Mouse (Mus musculus) hindbrain, embryonic 11.5 days (tissue): ENCODE data around the gene Cpn1. TPM values are rescaled to one million over a fixed set of nuclear protein-coding genes. Genes with fewer than 3 reads are reported as not detected.

ENCODE experiments used
- ATAC-seq: fragments of 200-750 bp; cut with Nextera tagmentation; 2 replicates; pipeline ENCODE4 v1.8.0; 2017; ENCODE audit warnings: mild to moderate bottlenecking, moderate TSS enrichment, moderate library complexity; ENCODE audit not compliant: low FRiP score
- DNase-seq: peaks from one replicate; pipeline ENCODE4 v3.0.0-alpha.2; 2015; ENCODE audit warnings: low spot score
- H3K27ac ChIP-seq: fragments of 300-500 bp; sonication (generic); 2 replicates; pipeline ENCODE4 v1.5.1; 2014; ENCODE audit warnings: mild to moderate bottlenecking, low read depth, low read length
- H3K27me3 ChIP-seq: fragments of 300-500 bp; sonication (generic); 2 replicates; pipeline ENCODE4 v1.6.1; 2014; ENCODE audit warnings: mild to moderate bottlenecking, low read length, moderate library complexity, mixed read lengths; ENCODE audit not compliant: control insufficient read depth, insufficient read depth
- H3K36me3 ChIP-seq: fragments of 300-500 bp; sonication (generic); 2 replicates; pipeline ENCODE4 v1.6.1; 2014; ENCODE audit warnings: mild to moderate bottlenecking, low read length, moderate library complexity, mixed read lengths; ENCODE audit not compliant: control insufficient read depth, insufficient read depth
- H3K4me1 ChIP-seq: fragments of 300-500 bp; sonication (generic); replicated peaks from 2 replicates; pipeline ENCODE4 v1.6.1; 2014; ENCODE audit warnings: low read length, mixed read lengths; ENCODE audit not compliant: control insufficient read depth, insufficient read depth
- H3K4me2 ChIP-seq: fragments of 300-500 bp; sonication (generic); replicated peaks from 2 replicates; pipeline ENCODE4 v1.6.1; 2014; ENCODE audit warnings: mild to moderate bottlenecking, low read depth, low read length
- H3K4me3 ChIP-seq: fragments of 300-500 bp; sonication (generic); 2 replicates; pipeline ENCODE4 v1.5.1; 2014; ENCODE audit warnings: low read depth, low read length
- H3K9ac ChIP-seq: fragments of 300-500 bp; sonication (generic); 2 replicates; pipeline ENCODE4 v1.6.1; 2014; ENCODE audit warnings: low read depth, low read length
- H3K9me3 ChIP-seq: fragments of 300-500 bp; sonication (generic); 2 replicates; pipeline ENCODE4 v1.6.1; 2016; ENCODE audit warnings: low read length; ENCODE audit not compliant: control insufficient read depth
- WGBS: fragments of 180-500 bp; shearing (Covaris S2); extraction: QIAGEN DNeasy Blood & Tissue Kit; methylation state at CpG from one replicate; pipeline ENCODE4 v1.1.7; 2014; 5-methylcytosine and 5-hydroxymethylcytosine counted together
- polyA plus RNA-seq: library from polyadenylated mRNA; unstranded; fragments of >200 nt; fragmentation: Nextera tagmentation; extraction: Ambion mirVana; gene quantifications from 2 replicates; pipeline ENCODE4 v1.2.1, GENCODE M21; 2014

Gene Cpn1
- polyA plus RNA-seq: 0.54 and 0.80 TPM in 2 replicates

DNA sequence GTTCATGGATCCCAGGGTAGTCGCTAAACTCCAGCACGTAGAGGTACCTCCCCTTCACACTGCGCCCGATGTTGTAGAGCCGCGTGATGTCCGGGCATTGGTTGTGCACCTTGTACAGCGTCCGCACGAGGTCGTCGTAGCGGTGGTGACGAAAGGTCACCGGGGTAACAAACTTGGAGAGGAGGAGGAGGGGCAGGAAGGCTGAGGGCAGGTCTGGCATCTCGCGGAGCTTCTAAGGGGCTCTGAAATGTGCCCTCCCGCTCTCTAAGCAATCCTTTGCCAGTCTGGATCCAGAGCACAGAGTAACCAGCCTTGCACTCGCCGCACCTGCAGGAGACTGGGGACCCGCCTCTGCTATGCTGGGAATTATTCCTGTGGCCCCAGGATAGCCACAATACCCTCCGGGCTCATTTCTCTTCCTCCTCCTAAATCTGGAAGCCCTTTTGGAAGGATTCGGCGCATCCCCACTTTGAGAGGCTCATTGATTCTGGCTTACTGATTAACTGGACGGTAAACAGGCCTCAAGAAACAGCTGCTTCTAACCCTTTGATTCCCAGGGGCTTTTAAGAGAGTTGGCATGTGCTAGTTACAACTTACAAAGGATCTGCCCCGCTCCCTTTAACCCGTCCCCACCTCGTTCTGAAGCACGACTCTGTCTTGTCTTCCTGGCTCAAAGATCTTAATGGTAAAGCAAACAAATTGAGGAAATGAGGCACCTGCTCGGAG is at the start of gene Cpn1:
Gene Cpn1, minus strand, starts transcription at position 488 of the 726 bp plus-strand sequence.
- Histone ChIP-seq H3K4me3 (no peak within 1 kb of the TSS; the same call in 1 of the 2 replicates), H3K4me1 (0 out of 2 replicates have a peak, but pooled peaks cover 2% of the 10 kb centered on the region), H3K36me3 (no peaks in the 10 kb centered on the region), H3K9me3 (no peaks in the 10 kb centered on the region), H3K9ac (no peak within 1 kb of the TSS), H3K27me3 (no peaks in the 10 kb centered on the region; the same call in 1 of the 2 replicates), H3K4me2 (peak within 1 kb of the TSS; percentile 28), H3K27ac (no peak within 1 kb of the TSS)
- ATAC-seq (no peak), DNase-seq (peak; percentile 19)
- WGBS: 20% methylated on average over 30 of the region's 30 CpGs

DNA sequence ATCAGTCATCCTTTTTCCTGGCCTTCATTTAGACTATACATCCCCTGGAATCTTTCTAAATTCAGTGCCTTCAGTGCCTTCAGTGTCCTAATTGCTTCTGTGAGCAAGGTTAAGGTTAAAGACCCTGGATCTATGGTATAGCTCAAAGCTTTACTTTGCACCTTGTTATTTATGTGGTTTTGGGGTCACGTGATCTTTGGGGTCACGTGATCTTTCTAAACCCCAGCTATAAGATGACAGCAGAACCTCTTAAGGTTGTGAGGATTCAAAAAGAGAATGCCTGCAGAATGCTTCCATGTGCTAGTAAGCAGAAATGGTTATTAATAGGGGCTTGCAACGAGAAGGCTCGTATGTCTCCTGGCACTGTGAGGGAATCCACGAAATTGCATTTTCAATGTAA is 47.0 kb upstream of the Cpn1 start:
- no peak for ATAC-seq
- 91% methylated on average over 5 of the region's 5 CpGs for WGBS
- Histone ChIP-seq H3K9me3 (no peaks in the 10 kb centered on the region), H3K4me1 (no peaks in the 10 kb centered on the region), H3K4me3 (no peak overlapping the region), H3K27me3 (no peaks in the 10 kb centered on the region), H3K27ac (no peak overlapping the region), H3K9ac (no peak overlapping the region), H3K4me2 (no peak overlapping the region), H3K36me3 (no peaks in the 10 kb centered on the region)
- DNase-seq: no peak

DNA sequence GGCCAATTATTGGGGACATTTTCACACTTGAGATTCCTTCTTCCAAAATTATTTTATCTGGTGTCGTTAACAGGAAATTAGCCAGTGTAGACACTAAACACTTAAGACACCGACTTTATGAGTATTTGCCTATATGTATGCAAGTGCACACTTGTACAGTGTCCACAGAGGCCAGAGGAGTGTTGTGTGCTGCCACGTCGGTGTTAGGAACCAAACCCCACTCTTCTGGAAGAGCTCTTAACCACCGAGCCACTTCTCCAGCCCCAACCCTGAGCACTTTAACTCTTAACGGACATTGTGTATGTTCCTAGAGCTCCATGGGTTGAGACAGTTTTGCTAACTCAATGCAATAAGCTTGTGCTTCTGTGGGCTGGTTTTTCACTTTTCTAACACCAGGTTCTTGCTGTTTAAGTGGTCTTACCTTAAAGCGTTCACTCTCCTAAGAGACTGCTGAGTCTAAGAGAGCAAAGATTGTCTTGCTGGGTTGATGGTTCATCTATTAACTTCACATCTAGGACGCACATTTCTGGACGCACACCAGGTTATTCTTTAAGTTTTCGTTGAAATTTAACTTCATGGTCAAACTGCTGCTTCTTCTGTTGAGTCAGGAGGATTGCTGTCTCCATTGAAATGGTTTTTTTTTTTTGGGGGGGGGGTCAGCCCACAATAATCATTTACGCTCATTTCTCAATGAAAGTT is 45.8 kb upstream of the Cpn1 start:
- no peaks in the 10 kb centered on the region for H3K36me3 ChIP-seq
- no peak overlapping the region for H3K9ac ChIP-seq
- no peak overlapping the region for H3K4me3 ChIP-seq
- H3K4me1 ChIP-seq: no peaks in the 10 kb centered on the region
- ATAC-seq (no peak), DNase-seq (no peak)
- H3K27ac ChIP-seq: no peak overlapping the region
- 91% methylated on average over 11 of the region's 11 CpGs for WGBS
- H3K4me2 ChIP-seq: no peak overlapping the region
- no peaks in the 10 kb centered on the region for H3K9me3 ChIP-seq
- no peaks in the 10 kb centered on the region for H3K27me3 ChIP-seq

DNA sequence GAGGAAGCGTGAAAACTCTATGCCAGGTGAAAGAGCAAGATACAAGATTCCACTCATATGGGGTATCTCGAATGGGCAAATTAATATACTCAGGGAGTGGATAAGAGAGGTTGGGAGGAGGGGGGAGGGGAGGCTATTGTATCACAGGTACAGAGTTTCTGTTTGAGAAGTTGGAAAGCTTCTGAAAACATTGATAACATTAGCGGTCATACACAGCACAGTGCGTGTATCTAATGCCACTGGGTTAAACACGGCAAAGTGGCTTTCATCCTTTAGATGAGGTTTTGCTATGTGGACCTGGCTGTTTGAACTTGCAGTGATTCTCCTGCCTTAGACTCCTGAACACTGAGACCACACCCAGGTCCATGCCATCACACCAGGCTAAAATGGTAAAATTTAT is 43.7 kb upstream of the Cpn1 start:
- ATAC-seq (no peak), DNase-seq (no peak)
- Histone ChIP-seq H3K4me1 (no peaks in the 10 kb centered on the region), H3K27ac (no peak overlapping the region), H3K27me3 (no peaks in the 10 kb centered on the region), H3K4me2 (no peak overlapping the region), H3K9me3 (no peaks in the 10 kb centered on the region), H3K9ac (no peak overlapping the region), H3K4me3 (no peak overlapping the region), H3K36me3 (no peaks in the 10 kb centered on the region)
- WGBS: 95% methylated on average over 5 of the region's 5 CpGs

DNA sequence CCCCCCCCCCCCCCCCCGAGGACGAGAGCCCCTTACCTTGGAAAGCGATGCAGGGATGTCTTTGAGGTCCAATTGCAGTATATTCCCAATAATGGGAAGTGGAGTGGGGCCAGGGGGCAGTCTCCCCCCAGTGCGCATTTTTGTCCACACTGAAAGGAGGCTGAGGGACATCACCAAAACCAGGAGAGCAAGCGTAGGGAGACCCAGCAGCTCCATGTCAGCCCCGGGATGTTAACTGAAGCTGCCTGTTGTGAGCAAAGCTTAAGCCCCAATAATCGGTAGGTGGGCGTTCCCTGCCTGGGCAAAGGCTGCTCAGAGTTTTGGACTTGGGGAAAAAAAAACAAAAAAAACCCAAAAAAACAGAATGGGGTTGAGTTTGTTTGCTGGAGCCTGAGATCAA is 42.6 kb upstream of the Cpn1 start, which contains the start of gene Cyp2c23:
Gene Cyp2c23, minus strand, starts transcription at position 237 of the 400 bp plus-strand sequence.
- H3K4me1 ChIP-seq: no peaks in the 10 kb centered on the region
- 78% methylated on average over 6 of the region's 8 CpGs for WGBS
- H3K27me3 ChIP-seq: no peaks in the 10 kb centered on the region
- DNase-seq: no peak
- ATAC-seq: no peak
- H3K9ac ChIP-seq: no peak within 1 kb of the TSS
- no peak within 1 kb of the TSS for H3K4me2 ChIP-seq
- H3K36me3 ChIP-seq: no peaks in the 10 kb centered on the region
- no peak within 1 kb of the TSS for H3K4me3 ChIP-seq
- no peaks in the 10 kb centered on the region for H3K9me3 ChIP-seq
- no peak within 1 kb of the TSS for H3K27ac ChIP-seq

- Histone ChIP-seq H3K27ac (no peak overlapping the region), H3K4me1 (no peaks in the 10 kb centered on the region), H3K27me3 (no peaks in the 10 kb centered on the region), H3K9me3 (no peaks in the 10 kb centered on the region), H3K36me3 (no peaks in the 10 kb centered on the region), H3K4me3 (no peak overlapping the region), H3K4me2 (no peak overlapping the region), H3K9ac (no peak overlapping the region)
- no peak for ATAC-seq
- WGBS: 64% methylated on average over 8 of the region's 8 CpGs
- DNase-seq: no peak
Measured at GRCm38 (mm10) chr19:44026956-44027530, 40.7 kb upstream of the Cpn1 start.

- Histone ChIP-seq H3K27ac (no peak overlapping the region), H3K9ac (no peak overlapping the region), H3K4me3 (no peak overlapping the region), H3K4me1 (no peaks in the 10 kb centered on the region), H3K36me3 (no peaks in the 10 kb centered on the region), H3K4me2 (no peak overlapping the region), H3K27me3 (no peaks in the 10 kb centered on the region), H3K9me3 (no peaks in the 10 kb centered on the region)
- WGBS: 90% methylated on average over 13 of the region's 13 CpGs
- DNase-seq (no peak), ATAC-seq (no peak)
Measured at GRCm38 (mm10) chr19:44024921-44025585, 38.7 kb upstream of the Cpn1 start.

GRCm38 (mm10) chr19:44023066-44023465 is 36.7 kb upstream of the Cpn1 start:
- WGBS: 71% methylated on average over 5 of the region's 5 CpGs
- peak; percentile 11 for DNase-seq
- ATAC-seq: no peak

More at GRCm38 (mm10) chr19:44023066-44023465, 36.7 kb upstream of the Cpn1 start:
- Histone ChIP-seq H3K4me1 (no peaks in the 10 kb centered on the region), H3K9ac (no peak overlapping the region), H3K4me2 (no peak overlapping the region), H3K27ac (no peak overlapping the region), H3K36me3 (no peaks in the 10 kb centered on the region), H3K4me3 (no peak overlapping the region), H3K9me3 (no peaks in the 10 kb centered on the region), H3K27me3 (no peaks in the 10 kb centered on the region)
